Mouse (Mus musculus) limb, embryonic 14.5 days (tissue): Measurements from ENCODE around the gene Jmy. TPM values are rescaled to one million over a fixed set of nuclear protein-coding genes. Genes with fewer than 3 reads are reported as not detected.
A peak's percentile ranks its signal among the peaks of the same experiment; 100 is the strongest.
"Not testable (repeated sequence)": the region's sequence is repeated elsewhere in the genome, so short reads cannot be mapped to it uniquely, and the experiment has no call there.

ENCODE experiments used
- ATAC-seq: fragments of 200-750 bp; cut with Nextera tagmentation; 2 replicates; pipeline ENCODE4 v1.8.0; 2017; ENCODE audit warnings: low read depth, moderate number of reproducible peaks, moderate TSS enrichment; ENCODE audit not compliant: low FRiP score
- DNase-seq: peaks from one replicate; pipeline ENCODE4 v3.0.0-alpha.2; 2015; ENCODE audit warnings: low spot score
- H3K27ac ChIP-seq: fragments of 300-500 bp; sonication (generic); replicated peaks from 2 replicates; pipeline ENCODE4 v1.5.1; 2014; ENCODE audit warnings: low read depth, mild to moderate bottlenecking, low read length, moderate library complexity, mixed read lengths
- H3K27me3 ChIP-seq: fragments of 300-500 bp; sonication (generic); 2 replicates; pipeline ENCODE4 v1.6.1; 2014; ENCODE audit warnings: low read length, mixed read lengths; ENCODE audit not compliant: control insufficient read depth, insufficient read depth
- H3K36me3 ChIP-seq: fragments of 300-500 bp; sonication (generic); 2 replicates; pipeline ENCODE4 v1.6.1; 2014; ENCODE audit warnings: mild to moderate bottlenecking, low read length, moderate library complexity, mixed read lengths; ENCODE audit not compliant: control insufficient read depth, insufficient read depth
- H3K4me1 ChIP-seq: fragments of 300-500 bp; sonication (generic); 2 replicates; pipeline ENCODE4 v1.6.1; 2014; ENCODE audit warnings: antibody characterized with exemption, low read length, mixed read lengths; ENCODE audit not compliant: control insufficient read depth, insufficient read depth
- H3K4me2 ChIP-seq: fragments of 300-500 bp; sonication (generic); replicated peaks from 2 replicates; pipeline ENCODE4 v1.6.1; 2014; ENCODE audit warnings: low read depth, mild to moderate bottlenecking, low read length, moderate library complexity; ENCODE audit not compliant: severe bottlenecking
- H3K4me3 ChIP-seq: fragments of 300-500 bp; sonication (generic); replicated peaks from 2 replicates; pipeline ENCODE4 v1.5.1; 2014; ENCODE audit warnings: low read length
- H3K9ac ChIP-seq: fragments of 300-500 bp; sonication (generic); 2 replicates; pipeline ENCODE4 v1.6.1; 2014; ENCODE audit warnings: mild to moderate bottlenecking, low read depth, low read length, moderate library complexity; ENCODE audit not compliant: severe bottlenecking
- H3K9me3 ChIP-seq: fragments of 300-500 bp; sonication (generic); 2 replicates; pipeline ENCODE4 v1.6.1; 2016; ENCODE audit warnings: low read length; ENCODE audit not compliant: control insufficient read depth
- POLR2A ChIP-seq: fragments of 200-500 bp; IDR thresholded peaks from 2 replicates; pipeline ENCODE4 v1.8.0; 2012; ENCODE audit warnings: inconsistent platforms, mild to moderate bottlenecking, moderate library complexity, borderline replicate concordance; ENCODE audit not compliant: insufficient read depth, insufficient read length; ENCODE audit errors: extremely low read depth
- WGBS: fragments of 180-500 bp; shearing (Covaris S2); extraction: QIAGEN DNeasy Blood & Tissue Kit; methylation state at CpG from one replicate; pipeline ENCODE4 v1.1.7; 2014; 5-methylcytosine and 5-hydroxymethylcytosine counted together
- polyA plus RNA-seq, 2 experiments: library from polyadenylated mRNA; depleted of rRNA in 1 of 2; stranded (reverse) in 1 of 2; unstranded in 1 of 2; fragments of >200 nt; fragmentation: Nextera tagmentation in 1 of 2; extraction: Ambion mirVana in 1 of 2; gene quantifications; 2 replicates each; pipeline versions ENCODE4 v1.2.1 to v1.2.3; 2012 to 2014

Gene Jmy
- polyA plus RNA-seq, 2 experiments, result 6.5 to 8.3 TPM

DNA sequence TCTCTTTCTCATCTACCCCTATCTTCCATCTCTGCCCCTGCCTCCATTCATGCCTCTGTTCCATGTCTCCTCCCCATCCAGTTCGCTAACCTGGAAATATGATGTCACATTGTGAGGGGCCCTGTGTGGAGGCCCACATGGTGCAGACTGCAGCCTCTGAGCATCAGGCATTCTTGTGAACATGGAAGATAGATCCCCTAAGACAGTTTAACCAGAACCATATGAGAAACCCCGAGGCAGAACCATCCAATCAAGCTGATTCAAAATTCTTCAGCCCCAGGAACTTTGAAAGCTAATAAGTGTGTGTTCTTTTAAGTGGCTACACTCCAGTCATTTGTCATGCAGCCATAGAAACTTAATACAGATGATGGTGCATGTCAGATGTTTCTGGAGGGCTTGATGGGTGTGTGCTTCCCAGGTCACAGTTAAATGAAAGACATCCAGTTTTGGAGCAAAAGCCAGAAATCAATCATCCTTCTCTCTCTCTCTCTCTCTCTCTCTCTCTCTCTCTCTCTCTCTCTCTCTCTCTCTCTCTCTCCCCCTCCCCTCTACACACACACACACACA is 19.2 kb upstream of the Jmy start:
- WGBS, result 30% methylated on average over 2 of the region's 2 CpGs
- no peak overlapping the region for H3K9ac ChIP-seq
- no peak overlapping the region for H3K4me3 ChIP-seq
- DNase-seq (peak; percentile 65), ATAC-seq (peak; percentile 84; the same call in 1 of the 2 replicates)
- H3K4me1 ChIP-seq, result peaks cover 24% of the 10 kb centered on the region
- no peak overlapping the region for H3K4me2 ChIP-seq
- H3K27ac ChIP-seq, result no peak overlapping the region
- TF ChIP-seq POLR2A, result no peak
- no peaks in the 10 kb centered on the region for H3K36me3 ChIP-seq
- no peaks in the 10 kb centered on the region for H3K9me3 ChIP-seq
- no peaks in the 10 kb centered on the region for H3K27me3 ChIP-seq

DNA sequence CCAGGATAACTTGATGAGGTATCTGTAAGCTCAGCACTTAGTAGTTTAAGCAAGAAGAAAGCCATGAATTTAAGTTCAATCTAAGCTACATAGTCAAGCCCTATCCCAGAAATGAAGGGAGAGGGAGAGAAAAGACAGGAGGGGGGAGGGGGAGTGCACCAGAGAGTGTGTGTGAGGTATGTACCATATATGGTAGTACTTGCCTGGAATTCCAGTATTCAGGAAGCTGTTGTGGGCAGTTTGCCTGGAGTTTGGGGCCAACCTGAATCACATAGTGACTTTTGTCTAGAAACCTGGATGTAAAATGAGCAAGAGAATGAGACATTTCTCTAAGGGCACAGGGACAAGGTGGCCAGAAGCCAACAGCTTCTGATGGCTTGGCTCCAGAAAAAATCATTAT is 17.6 kb upstream of the Jmy start:
- no peak for TF ChIP-seq POLR2A
- ATAC-seq, result no peak

DNA sequence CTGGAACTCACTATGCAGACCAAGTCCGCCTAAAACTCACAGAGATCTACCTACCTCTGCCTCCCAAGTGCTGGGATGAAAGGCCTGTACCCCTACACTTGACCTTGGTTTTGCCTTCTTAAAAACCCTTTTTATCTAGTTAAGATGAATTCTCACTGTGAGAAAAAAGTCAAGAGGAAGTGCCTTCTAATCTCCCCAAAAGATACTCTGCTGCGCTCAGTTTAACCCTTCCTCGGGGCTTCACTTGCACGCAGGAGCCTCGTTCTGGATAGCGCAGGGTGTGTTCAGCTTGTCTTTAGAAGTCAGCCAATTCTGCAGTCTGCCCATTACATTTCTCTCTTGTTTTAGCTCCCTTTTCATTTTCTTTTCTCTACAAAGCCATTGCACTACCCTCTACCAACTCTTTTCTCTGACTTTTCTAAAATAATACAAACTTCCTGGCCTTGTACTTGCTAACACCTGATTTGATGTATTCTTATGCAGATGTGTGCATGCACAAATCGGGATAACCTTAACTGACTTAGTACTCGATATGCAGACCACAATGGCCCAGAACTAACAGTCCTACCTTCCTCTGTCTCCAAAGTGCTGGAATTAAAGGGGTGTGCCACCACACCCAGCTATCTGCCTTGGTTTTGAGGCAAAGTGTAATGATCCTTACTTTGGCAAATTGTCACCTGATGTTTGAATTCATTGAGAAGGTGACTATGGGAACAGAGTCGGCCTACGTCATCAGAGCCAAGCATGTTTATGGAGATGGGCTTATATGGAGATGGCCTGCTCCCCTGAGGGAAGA is 14.6 kb upstream of the Jmy start:
- Histone ChIP-seq H3K36me3 (no peaks in the 10 kb centered on the region), H3K4me2 (no peak overlapping the region), H3K4me3 (no peak overlapping the region), H3K9ac (no peak overlapping the region), H3K4me1 (peaks cover 24% of the 10 kb centered on the region), H3K9me3 (no peaks in the 10 kb centered on the region), H3K27ac (no peak overlapping the region), H3K27me3 (no peaks in the 10 kb centered on the region)
- ATAC-seq (no peak), DNase-seq (no peak)
- 90% methylated on average over 10 of the region's 10 CpGs for WGBS
- TF ChIP-seq POLR2A, result no peak

More for the DNA sequence above, 17.6 kb upstream of the Jmy start:
- H3K4me2 ChIP-seq, result 0 out of 2 replicates have a peak overlapping the region, but pooled peaks have one; percentile 0
- H3K9ac ChIP-seq, result no peak overlapping the region
- H3K27me3 ChIP-seq, result no peaks in the 10 kb centered on the region
- peak; percentile 60 for DNase-seq
- H3K36me3 ChIP-seq, result no peaks in the 10 kb centered on the region
- H3K4me3 ChIP-seq, result no peak overlapping the region
- H3K4me1 ChIP-seq, result peaks cover 24% of the 10 kb centered on the region
- 0 out of 2 replicates have a peak overlapping the region, but pooled peaks have one; percentile 43 for H3K27ac ChIP-seq
- no peaks in the 10 kb centered on the region for H3K9me3 ChIP-seq

DNA sequence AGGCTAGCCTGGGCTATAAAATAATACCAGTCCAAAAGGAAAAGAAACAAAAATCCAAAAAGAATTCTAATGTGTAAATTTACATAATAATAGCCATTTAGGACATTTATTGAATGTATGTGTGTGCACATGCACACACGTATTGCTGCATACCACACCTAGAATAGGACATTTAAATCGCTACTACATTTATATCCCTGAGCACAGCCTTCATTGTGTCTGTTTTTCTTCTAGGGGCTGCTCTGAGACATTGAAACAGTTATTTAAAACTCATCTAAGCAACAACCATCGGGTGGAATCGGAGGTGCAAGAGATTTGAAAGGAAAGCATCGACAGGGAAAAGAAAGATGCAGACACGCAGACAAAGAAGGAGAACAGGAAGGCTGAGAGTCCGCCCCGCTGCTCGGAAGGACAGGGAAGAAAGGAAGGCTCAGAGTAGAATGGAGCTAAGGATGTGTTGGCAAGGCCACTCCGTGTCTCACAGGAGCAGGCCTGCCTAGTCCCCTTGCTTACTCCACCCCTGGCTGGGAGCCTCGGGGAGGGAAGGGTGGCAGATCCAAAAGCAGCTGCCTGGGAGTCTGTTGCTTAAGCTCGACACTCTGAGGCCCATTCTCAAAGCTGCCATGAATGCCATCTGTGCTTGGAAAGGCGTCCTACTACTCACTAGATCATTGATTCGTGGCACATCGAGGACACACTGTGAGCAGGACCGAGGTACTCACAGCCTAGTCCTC is 11.0 kb upstream of the Jmy start:
- ATAC-seq (no peak), DNase-seq (no peak)
- H3K9ac ChIP-seq, result no peak overlapping the region
- no peak overlapping the region for H3K27ac ChIP-seq
- WGBS, result 66% methylated on average over 16 of the region's 16 CpGs
- no peak overlapping the region for H3K4me2 ChIP-seq
- H3K4me1 ChIP-seq, result no peaks in the 10 kb centered on the region
- no peaks in the 10 kb centered on the region for H3K9me3 ChIP-seq
- H3K36me3 ChIP-seq, result no peaks in the 10 kb centered on the region
- H3K4me3 ChIP-seq, result no peak overlapping the region
- TF ChIP-seq POLR2A, result no peak
- no peaks in the 10 kb centered on the region for H3K27me3 ChIP-seq

DNA sequence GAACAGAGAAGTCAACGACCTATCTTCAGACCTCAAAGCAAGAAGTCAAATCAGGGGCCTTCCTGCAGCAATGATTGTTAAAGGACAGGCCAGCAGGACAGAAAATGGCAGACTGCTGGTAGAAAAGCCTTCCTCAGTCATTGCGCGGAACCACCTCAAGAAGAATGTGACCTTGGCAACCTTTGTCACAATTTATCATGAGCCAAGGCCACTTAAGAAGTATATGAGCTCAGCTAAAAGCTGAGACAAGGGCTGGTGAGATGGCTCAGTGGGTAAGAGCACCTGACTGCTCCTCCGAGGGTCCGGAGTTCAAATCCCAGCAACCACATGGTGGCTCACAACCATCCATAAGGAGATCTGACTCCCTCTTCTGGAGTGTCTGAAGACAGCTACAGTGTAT is 7.3 kb upstream of the Jmy start:
- H3K36me3 ChIP-seq, ATAC-seq, H3K4me1 ChIP-seq, H3K9me3 ChIP-seq, H3K9ac ChIP-seq, H3K4me3 ChIP-seq, H3K27ac ChIP-seq, H3K27me3 ChIP-seq, H3K4me2 ChIP-seq, DNase-seq: not testable (repeated sequence)
- WGBS, result 83% methylated on average over 5 of the region's 5 CpGs
